Mouse (Mus musculus): ENCODE measurements around the gene Mier3. TPM values are rescaled to one million over a fixed set of nuclear protein-coding genes. Genes with fewer than 3 reads are reported as not detected.
"Not testable (repeated sequence)": the region's sequence is repeated elsewhere in the genome, so short reads cannot be mapped to it uniquely, and the experiment has no call there.

Mier3 gene
- polyA plus RNA-seq, 1 experiment from 2014 or later: 25.0 TPM

DNA sequence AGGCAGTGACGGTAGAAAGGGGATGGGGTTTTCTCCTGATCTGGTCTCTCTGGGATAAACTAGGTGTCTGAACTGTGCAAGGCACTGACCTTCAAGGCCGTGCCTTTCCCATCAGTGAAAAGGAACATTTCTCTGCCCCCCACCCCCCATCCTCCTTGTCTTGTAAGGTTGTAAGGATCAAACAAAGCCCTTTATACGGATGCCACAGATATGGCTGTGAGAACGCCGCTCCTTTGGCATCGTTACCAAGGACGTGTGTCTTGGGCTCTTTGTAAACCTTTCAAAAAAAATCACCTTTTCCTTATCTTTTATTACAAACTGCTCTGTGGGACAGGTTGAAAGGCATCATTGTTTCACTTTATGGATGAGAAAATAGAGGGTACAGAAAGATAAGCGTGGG is 21.3 kb upstream of the Mier3 start:
- WGBS: 78% methylated on average over 8 of the region's 8 CpGs
- Histone ChIP-seq H3K4me3 (no peak overlapping the region), H3K9ac (no peak overlapping the region), H3K27ac (no peak overlapping the region), H3K27me3 (no peaks in the 10 kb centered on the region), H3K4me2 (replicated peaks) (no peak overlapping the region), H3K36me3 (no peaks in the 10 kb centered on the region), H3K4me1 (no peaks in the 10 kb centered on the region), H3K9me3 (replicated peaks) (no peaks in the 10 kb centered on the region)
- no peak for ATAC-seq (ENCODE audit: low FRiP score)

DNA sequence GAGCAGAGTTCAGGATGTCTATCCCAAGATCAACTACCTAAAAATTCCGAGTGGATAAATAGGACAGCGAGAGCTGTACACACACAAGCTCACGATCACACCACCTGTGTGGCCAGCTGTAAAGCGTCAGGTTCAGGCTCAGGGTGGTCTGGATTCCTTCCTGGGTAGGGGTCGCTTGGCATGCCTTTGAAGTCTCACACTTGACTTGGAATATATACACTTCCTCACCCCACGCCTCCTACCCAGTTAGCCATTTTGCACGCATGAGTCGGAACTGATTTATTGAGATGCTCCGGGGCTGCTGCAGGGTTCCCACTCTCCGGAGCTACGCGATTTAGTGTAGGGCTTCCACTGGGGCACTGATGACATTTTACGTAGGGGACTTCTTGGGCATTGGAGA is 20.7 kb upstream of the Mier3 start:
- Histone ChIP-seq H3K27me3 (no peaks in the 10 kb centered on the region), H3K9ac (no peak overlapping the region), H3K4me1 (no peaks in the 10 kb centered on the region), H3K36me3 (no peaks in the 10 kb centered on the region), H3K9me3 (replicated peaks) (no peaks in the 10 kb centered on the region), H3K4me2 (replicated peaks) (no peak overlapping the region), H3K27ac (no peak overlapping the region), H3K4me3 (no peak overlapping the region)
- ATAC-seq (ENCODE audit: low FRiP score): no peak
- 74% methylated on average over 13 of the region's 13 CpGs for WGBS

DNA sequence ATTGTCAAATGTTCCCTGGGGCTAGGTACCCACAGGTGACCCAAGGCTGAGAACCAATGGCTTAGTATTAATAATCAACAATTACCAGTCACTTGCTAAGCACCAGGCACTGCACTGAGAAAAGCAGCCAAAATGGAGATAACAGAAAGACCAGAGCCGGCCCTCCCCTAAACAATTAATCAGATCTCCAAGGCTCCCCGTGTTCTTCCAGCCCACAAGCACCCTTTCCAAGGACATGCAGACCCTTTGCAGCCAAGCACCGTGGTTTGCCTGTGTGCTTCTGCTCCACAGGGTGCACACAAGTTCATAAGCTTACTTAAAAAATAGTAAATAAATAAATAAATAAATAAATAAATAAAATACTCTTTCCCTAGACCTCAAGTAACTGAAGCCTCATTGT is 20.2 kb upstream of the Mier3 start:
- 92% methylated on average over 3 of the region's 3 CpGs for WGBS
- Histone ChIP-seq H3K27ac (no peak overlapping the region), H3K4me3 (no peak overlapping the region), H3K4me2 (replicated peaks) (no peak overlapping the region), H3K4me1 (no peaks in the 10 kb centered on the region), H3K9ac (no peak overlapping the region), H3K27me3 (no peaks in the 10 kb centered on the region), H3K36me3 (no peaks in the 10 kb centered on the region), H3K9me3 (replicated peaks) (no peaks in the 10 kb centered on the region)
- ATAC-seq (ENCODE audit: low FRiP score): no peak

DNA sequence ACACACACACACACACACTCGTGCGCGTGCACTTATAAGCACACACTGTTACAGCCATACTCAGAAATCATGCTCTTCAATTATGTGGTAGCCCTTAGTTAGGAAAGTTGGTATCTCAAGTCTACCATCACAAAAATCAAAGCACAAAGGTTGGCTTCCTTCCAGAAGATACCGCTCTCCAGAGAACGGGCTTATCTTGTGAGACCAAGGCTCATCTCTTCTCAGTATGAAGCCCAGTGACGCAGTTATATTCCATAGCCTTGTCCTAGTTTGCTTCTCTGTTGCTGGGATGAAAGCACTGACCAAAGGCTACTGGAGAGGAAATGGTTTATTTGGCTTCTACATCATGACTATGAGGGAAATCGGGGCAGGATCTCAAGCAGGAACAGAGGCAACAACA is 12.8 kb upstream of the Mier3 start:
- Histone ChIP-seq H3K4me1 (no peaks in the 10 kb centered on the region), H3K36me3 (no peaks in the 10 kb centered on the region), H3K9me3 (replicated peaks) (no peaks in the 10 kb centered on the region), H3K27me3 (no peaks in the 10 kb centered on the region), H3K4me3 (no peak overlapping the region), H3K9ac (no peak overlapping the region), H3K4me2 (replicated peaks) (no peak overlapping the region), H3K27ac (no peak overlapping the region)
- ATAC-seq (ENCODE audit: low FRiP score): no peak
- 97% methylated on average over 7 of the region's 7 CpGs for WGBS

DNA sequence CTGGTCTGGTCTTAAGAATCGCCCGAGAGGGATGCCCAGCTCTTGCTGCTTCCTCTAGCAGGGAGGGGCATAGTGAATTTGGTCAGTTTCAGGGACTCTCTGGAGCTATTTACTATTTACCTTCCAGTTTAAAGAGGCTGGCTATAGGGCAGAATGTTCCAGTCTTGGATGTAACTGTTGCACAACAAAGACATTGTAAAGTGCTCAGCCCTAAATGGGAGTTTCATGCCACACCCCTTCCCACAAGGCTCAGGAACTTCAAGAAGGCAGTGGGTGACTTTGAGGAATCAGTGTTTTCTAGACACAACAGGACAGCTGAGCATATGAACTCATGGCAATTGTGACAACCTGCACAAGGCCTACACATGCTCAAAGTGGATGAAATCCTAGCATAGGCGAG is 3.9 kb upstream of the Mier3 start:
- Histone ChIP-seq H3K36me3 (no peaks in the 10 kb centered on the region), H3K4me3 (no peak overlapping the region), H3K4me2 (replicated peaks) (no peak overlapping the region), H3K27me3 (no peaks in the 10 kb centered on the region), H3K9ac (no peak overlapping the region), H3K27ac (no peak overlapping the region), H3K9me3 (replicated peaks) (no peaks in the 10 kb centered on the region; the same call in 1 of the 2 replicates), H3K4me1 (no peaks in the 10 kb centered on the region)
- ATAC-seq (ENCODE audit: low FRiP score): no peak
- 83% methylated on average over 3 of the region's 3 CpGs for WGBS

DNA sequence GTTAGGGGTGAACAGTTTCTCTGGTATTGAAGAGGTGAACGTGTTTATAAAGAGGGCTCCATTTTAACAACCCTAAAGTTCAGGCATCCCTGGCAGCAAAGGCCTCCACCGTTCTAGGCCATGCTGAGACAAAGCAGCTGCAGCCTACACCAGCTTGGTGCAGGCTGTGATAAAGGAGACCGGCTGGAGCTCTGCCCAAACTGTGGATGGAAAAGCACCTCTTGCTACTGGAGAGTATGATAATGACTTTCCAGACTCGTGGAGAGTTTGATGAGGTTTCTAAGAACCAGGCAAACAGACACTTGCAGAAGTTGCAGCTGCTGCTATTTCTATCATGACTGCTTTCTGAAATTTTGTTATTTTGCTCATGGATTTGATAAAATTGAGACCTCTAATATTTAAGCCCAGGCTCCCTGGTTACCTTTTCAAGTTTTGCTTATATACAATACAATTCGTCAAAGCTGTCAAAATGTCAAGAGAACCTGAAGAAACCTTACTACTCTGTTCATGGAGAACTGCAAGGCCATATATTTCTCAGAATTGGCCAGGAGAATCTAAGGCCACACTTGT is 3.4 kb downstream of the Mier3 start:
- H3K27ac ChIP-seq: no peak overlapping the region
- 34% methylated on average over 5 of the region's 5 CpGs for WGBS
- no peak for ATAC-seq (ENCODE audit: low FRiP score)

DNA sequence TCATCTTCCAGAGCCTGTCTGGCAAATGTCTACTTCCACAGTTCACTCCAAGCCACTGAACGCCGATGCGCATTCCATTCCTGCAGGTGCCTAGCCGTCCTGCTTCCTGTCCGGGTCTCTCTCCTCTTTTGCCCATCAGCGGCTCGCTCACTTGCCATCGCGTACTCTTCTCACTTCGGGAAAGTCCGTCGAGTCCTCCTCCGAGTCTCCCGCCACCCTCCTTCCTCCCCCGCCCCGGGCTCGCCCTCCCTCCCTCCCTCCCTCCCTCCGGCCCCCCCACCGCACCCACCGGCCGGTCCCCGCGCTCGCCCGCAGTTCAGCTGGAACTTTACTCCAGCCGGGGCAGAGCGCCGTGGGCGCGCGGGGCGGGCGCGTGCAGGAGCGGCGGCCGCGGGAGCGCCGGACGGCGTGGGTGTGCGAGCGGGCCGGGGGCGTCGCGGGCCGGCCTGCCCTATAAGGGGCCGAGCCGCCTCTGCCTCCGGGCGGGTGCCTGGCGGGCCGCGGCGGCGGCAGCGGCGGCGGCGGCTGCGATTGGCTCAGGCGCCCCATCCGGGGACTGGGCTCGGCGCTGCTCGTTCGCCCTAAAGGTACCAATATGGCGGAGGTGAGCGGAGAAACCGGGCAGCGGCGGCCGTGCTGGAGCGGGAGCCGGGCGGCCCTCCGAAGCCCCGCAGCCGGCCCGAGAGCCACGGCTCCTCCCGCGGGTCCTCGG is 5.1 kb downstream of the Mier3 start:
- 0 out of 2 replicates have a peak, but pooled peaks cover 3% of the 10 kb centered on the region for H3K27me3 ChIP-seq
- H3K4me3 ChIP-seq: peak overlapping the region; percentile 97
- no peaks in the 10 kb centered on the region for H3K9me3 ChIP-seq (replicated peaks)
- H3K27ac ChIP-seq: peak overlapping the region; percentile 97
- H3K36me3 ChIP-seq: 0 out of 2 replicates have a peak, but pooled peaks cover 4% of the 10 kb centered on the region
- peak; percentile 95 for ATAC-seq (ENCODE audit: low FRiP score)
- H3K4me2 ChIP-seq (replicated peaks): peak overlapping the region; percentile 94
- WGBS: under 1% methylated on average over 36 of the region's 86 CpGs
- peak overlapping the region; percentile 98 for H3K9ac ChIP-seq
- peaks cover 4% of the 10 kb centered on the region for H3K4me1 ChIP-seq

More for the DNA sequence above, 3.4 kb downstream of the Mier3 start:
- peaks cover 4% of the 10 kb centered on the region for H3K4me1 ChIP-seq
- no peaks in the 10 kb centered on the region for H3K36me3 ChIP-seq
- no peak overlapping the region for H3K9ac ChIP-seq
- H3K4me2 ChIP-seq (replicated peaks): no peak overlapping the region
- no peaks in the 10 kb centered on the region for H3K9me3 ChIP-seq (replicated peaks)
- no peak overlapping the region for H3K4me3 ChIP-seq
- 0 out of 2 replicates have a peak, but pooled peaks cover 3% of the 10 kb centered on the region for H3K27me3 ChIP-seq

DNA sequence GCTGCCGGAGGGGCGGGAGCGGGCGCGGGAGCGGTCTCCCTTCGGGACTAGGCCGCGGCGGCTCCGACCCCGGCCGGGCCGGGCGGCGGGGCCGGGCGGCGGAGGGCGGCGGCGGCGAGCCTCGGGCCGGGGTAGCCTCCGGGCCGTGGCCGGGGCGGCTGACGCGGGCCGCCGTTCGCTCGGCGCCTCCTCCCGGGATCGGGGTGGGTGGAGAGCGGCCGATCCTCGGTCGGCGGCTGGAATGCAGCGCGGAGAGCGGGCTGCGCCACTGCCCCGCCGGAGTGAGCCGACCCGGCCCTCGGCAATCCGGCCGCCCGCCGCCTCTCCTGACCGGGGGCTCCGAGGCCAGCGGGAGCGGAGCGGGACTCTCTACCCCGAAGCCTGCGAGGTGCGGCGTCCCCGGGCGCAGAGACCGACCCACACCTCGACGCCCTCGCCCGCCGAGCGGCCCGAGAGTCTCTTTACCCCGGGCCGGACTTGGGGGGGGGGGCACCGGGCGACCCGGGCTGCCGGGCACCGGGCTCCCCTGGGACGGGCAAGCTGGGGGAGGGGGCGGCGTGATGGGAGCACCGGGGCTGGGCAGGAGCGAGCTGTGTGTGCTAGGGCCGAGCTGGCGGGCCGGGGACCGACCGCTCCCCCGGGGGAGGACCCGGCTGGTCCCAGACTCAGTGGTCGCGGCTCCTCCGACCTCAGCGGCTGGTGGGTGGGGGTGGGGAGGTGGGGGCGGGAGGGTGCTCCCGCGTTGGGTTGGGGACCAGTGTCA is 5.9 kb downstream of the Mier3 start:
- H3K4me3 ChIP-seq: peak overlapping the region; percentile 97
- 1% methylated on average over 89 of the region's 101 CpGs for WGBS
- peak; percentile 71 for ATAC-seq (ENCODE audit: low FRiP score)

DNA sequence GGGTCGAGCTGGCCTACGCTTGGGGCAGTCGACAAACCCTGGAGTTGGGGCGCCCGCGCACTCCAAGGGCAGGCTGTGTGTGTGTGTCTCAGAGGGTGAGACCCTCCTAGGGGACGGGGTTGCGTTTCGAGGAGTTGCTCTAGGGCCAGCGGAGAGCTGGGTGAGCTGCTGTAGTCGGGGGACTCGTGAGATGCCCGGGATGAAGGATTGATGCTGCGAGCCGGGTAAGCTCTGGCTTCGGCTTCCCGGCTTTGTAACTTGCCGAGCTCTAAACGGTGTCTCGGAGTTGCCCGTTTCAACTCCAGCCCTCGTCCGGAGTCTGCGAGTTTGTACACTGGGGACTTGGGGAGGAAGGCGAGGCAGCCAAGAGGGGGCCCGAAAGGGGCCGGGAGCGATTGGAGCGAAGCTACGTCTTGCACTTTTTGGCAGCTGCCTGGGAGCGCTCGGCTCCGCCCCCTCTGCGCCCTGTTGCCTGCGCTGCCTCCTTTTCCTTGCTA is 6.6 kb downstream of the Mier3 start:
- under 1% methylated on average over 35 of the region's 35 CpGs for WGBS
- H3K4me3 ChIP-seq: peak overlapping the region; percentile 97
- 0 out of 2 replicates have a peak, but pooled peaks cover 9% of the 10 kb centered on the region for H3K36me3 ChIP-seq
- 0 out of 2 replicates have a peak, but pooled peaks cover 3% of the 10 kb centered on the region for H3K27me3 ChIP-seq
- peak; percentile 76 for ATAC-seq (ENCODE audit: low FRiP score)
- peak overlapping the region; percentile 98 for H3K9ac ChIP-seq
- H3K4me1 ChIP-seq: peaks cover 4% of the 10 kb centered on the region
- peak overlapping the region; percentile 97 for H3K27ac ChIP-seq
- H3K9me3 ChIP-seq (replicated peaks): no peaks in the 10 kb centered on the region
- peak overlapping the region; percentile 94 for H3K4me2 ChIP-seq (replicated peaks)

More for the DNA sequence above, 5.9 kb downstream of the Mier3 start:
- Histone ChIP-seq H3K27ac (peak overlapping the region; percentile 97), H3K36me3 (0 out of 2 replicates have a peak, but pooled peaks cover 5% of the 10 kb centered on the region), H3K4me2 (replicated peaks) (peak overlapping the region; percentile 94), H3K9me3 (replicated peaks) (no peaks in the 10 kb centered on the region), H3K27me3 (0 out of 2 replicates have a peak, but pooled peaks cover 3% of the 10 kb centered on the region), H3K4me1 (peaks cover 4% of the 10 kb centered on the region), H3K9ac (peak overlapping the region; percentile 98)

DNA sequence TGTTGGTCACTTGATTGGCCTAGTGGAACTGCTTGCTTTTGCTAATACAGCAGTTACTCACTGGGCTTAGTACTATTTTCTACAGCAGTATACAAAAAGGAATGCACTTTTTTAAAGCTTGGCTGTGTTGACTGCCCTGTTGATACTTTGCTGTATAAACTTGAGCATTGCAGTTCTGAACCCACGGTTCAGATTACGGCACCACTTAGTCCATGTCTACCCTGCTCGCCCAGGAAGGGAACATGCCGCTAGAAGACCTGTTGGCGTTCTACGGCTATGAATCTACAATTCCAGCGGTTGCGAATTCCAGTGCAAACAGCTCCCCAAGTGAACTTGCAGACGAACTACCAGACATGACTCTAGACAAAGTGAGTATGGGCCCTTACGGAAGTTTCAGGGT is 22.6 kb downstream of the Mier3 start:
- no peak for ATAC-seq (ENCODE audit: low FRiP score)
- no peak overlapping the region for H3K4me3 ChIP-seq
- no peaks in the 10 kb centered on the region for H3K27me3 ChIP-seq
- no peak overlapping the region for H3K4me2 ChIP-seq (replicated peaks)
- peaks cover 65% of the 10 kb centered on the region for H3K36me3 ChIP-seq
- H3K9me3 ChIP-seq (replicated peaks): no peaks in the 10 kb centered on the region
- no peaks in the 10 kb centered on the region for H3K4me1 ChIP-seq
- H3K27ac ChIP-seq: no peak overlapping the region
- 97% methylated on average over 10 of the region's 10 CpGs for WGBS
- H3K9ac ChIP-seq: no peak overlapping the region

DNA sequence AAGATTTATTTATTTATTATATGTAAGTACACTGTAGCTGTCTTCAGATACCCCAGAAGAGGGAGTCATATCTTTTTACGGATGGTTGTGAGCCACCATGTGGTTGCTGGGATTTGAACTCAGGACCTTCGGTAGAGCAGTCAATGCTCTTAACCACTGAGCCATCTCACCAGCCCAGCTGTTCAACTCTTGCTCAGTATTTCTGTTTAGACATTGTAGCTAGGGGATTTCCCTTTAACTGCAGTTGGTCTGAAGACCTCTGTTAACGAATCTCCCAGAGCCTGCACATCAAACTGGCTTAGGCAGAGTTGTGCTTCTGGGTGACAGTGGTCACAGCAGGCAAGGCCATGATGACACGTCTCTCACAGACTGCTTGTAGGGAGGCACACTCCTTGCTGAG is 23.2 kb downstream of the Mier3 start:
- ATAC-seq (ENCODE audit: low FRiP score); H3K27ac ChIP-seq; H3K4me3 ChIP-seq; H3K9ac ChIP-seq; H3K4me2 ChIP-seq (replicated peaks); H3K9me3 ChIP-seq (replicated peaks); H3K27me3 ChIP-seq; H3K4me1 ChIP-seq: not testable (repeated sequence)
- WGBS: 90% methylated on average over 4 of the region's 4 CpGs
- H3K36me3 ChIP-seq: peaks cover 68% of the 10 kb centered on the region

DNA sequence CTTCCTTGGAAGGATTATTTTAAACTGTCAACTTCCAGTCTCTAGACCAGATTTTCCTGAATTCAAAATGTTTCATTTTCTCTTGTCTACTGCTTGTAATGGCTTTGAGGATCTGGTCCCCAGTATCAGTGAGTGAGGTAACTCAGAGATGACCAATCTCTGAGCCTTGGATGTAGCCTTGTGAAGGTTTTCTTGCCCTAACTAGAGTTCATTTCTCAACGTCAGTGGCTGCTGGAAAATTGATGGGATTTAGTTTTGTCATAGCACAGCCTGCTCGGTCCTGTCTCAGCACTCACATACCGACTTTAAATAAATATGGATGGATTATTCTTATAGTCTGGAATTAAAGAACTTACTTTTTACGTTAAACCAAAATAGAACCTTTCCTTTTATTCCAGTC is 29.8 kb downstream of the Mier3 start:
- Histone ChIP-seq H3K9me3 (replicated peaks) (no peaks in the 10 kb centered on the region), H3K9ac (no peak overlapping the region), H3K4me1 (no peaks in the 10 kb centered on the region), H3K4me2 (replicated peaks) (no peak overlapping the region), H3K4me3 (no peak overlapping the region), H3K27ac (no peak overlapping the region), H3K36me3 (peaks cover 92% of the 10 kb centered on the region), H3K27me3 (no peaks in the 10 kb centered on the region)
- 92% methylated on average over 4 of the region's 4 CpGs for WGBS
- no peak for ATAC-seq (ENCODE audit: low FRiP score)
